Mouse (Mus musculus) T-helper 17 cell (primary cell): ENCODE measurements around the gene Cdh18.
"Not testable (repeated sequence)": the region's sequence is repeated elsewhere in the genome, so short reads cannot be mapped to it uniquely, and the experiment has no call there.

Experiments
- in situ Hi-C, 2 experiments: fragments of 300-600 bp; cut with MboI, MseI; formaldehyde crosslinking; loops; 1 replicate in 1 of 2; 2 replicates in 1 of 2; pipeline ENCODE4 v1.15.1; 2025; ENCODE audit warnings: high pct_unique_total_duplicates in 2 of 2

The Cdh18 gene

GRCm38 (mm10) chr15:22947234-22947633, 398.4 kb downstream of the Cdh18 start:
- in situ Hi-C loops = no loop called here

- in situ Hi-C loops = no loop called here
Observed at GRCm38 (mm10) chr15:22969424-22969823, 420.6 kb downstream of the Cdh18 start.

GRCm38 (mm10) chr15:22980136-22980535, 431.3 kb downstream of the Cdh18 start:
- in situ Hi-C loops = no loop called here

GRCm38 (mm10) chr15:22984647-22985046, 435.8 kb downstream of the Cdh18 start:
- in situ Hi-C loops = no loop called here

GRCm38 (mm10) chr15:23016680-23017079, 467.9 kb downstream of the Cdh18 start:
- in situ Hi-C loops = no loop called here

- in situ Hi-C loops = no loop called here
Observed at GRCm38 (mm10) chr15:23021151-23021550, 472.3 kb downstream of the Cdh18 start.

GRCm38 (mm10) chr15:23022635-23023034, 473.8 kb downstream of the Cdh18 start:
- in situ Hi-C loops = no loop called here

- in situ Hi-C loops = no loop called here
Observed at GRCm38 (mm10) chr15:23035551-23036207, 486.9 kb downstream of the Cdh18 start.

GRCm38 (mm10) chr15:23036208-23037065, 487.6 kb downstream of the Cdh18 start:
- in situ Hi-C loops = no loop called here

GRCm38 (mm10) chr15:23037561-23037960, 488.7 kb downstream of the Cdh18 start:
- in situ Hi-C loops = no loop called here

GRCm38 (mm10) chr15:23046127-23046785, 497.4 kb downstream of the Cdh18 start:
- in situ Hi-C loops = no loop called here

- in situ Hi-C loops = no loop called here
Observed at GRCm38 (mm10) chr15:23052006-23052405, 503.2 kb downstream of the Cdh18 start.

- in situ Hi-C loops = not testable (repeated sequence)
Observed at GRCm38 (mm10) chr15:23085326-23085725, 536.5 kb downstream of the Cdh18 start.

- in situ Hi-C loops = no loop called here
Observed at GRCm38 (mm10) chr15:23087535-23087934, 538.7 kb downstream of the Cdh18 start.

- in situ Hi-C loops = no loop called here
Observed at GRCm38 (mm10) chr15:23096601-23097000, 547.8 kb downstream of the Cdh18 start.

- in situ Hi-C loops = no loop called here
Observed at GRCm38 (mm10) chr15:23104668-23105380, 556.0 kb downstream of the Cdh18 start.

GRCm38 (mm10) chr15:23134950-23135715, 586.3 kb downstream of the Cdh18 start:
- in situ Hi-C loops = no loop called here

GRCm38 (mm10) chr15:23136971-23137370, 588.1 kb downstream of the Cdh18 start:
- in situ Hi-C loops = no loop called here

- in situ Hi-C loops = not testable (repeated sequence)
Observed at GRCm38 (mm10) chr15:23142907-23143306, 594.1 kb downstream of the Cdh18 start.

- in situ Hi-C loops = loop anchor here in 1 of 2 experiments (10.0 kb wide), 1 partner anchor 1231 kb away; no protein-coding TSS in a partner anchor
Observed at GRCm38 (mm10) chr15:23155883-23156282, 607.1 kb downstream of the Cdh18 start.

- in situ Hi-C loops = no loop called here
Observed at GRCm38 (mm10) chr15:23164869-23165268, 616.0 kb downstream of the Cdh18 start.
